Mouse (Mus musculus) cerebellum, adult (tissue): Measurements from ENCODE around the gene Pgrmc1.
"Not testable (repeated sequence)": the region's sequence is repeated elsewhere in the genome, so short reads cannot be mapped to it uniquely, and the experiment has no call there.

Experiments used
- ATAC-seq: cut with Nextera tagmentation; 2 replicates; pipeline ENCODE4 v1.9.2; 2017; ENCODE audit warnings: mild to moderate bottlenecking, moderate library complexity, mixed read lengths; ENCODE audit not compliant: insufficient number of reproducible peaks, low FRiP score, low TSS enrichment

The Pgrmc1 gene

GRCm38 (mm10) chrX:36597707-36598389 is at the start of gene Pgrmc1:
TSS of gene Pgrmc1 (plus strand) at chrX:36598206.
- peak; percentile 91 for ATAC-seq

- no peak for ATAC-seq
Observed at GRCm38 (mm10) chrX:36548798-36549197, 49.2 kb upstream of the Pgrmc1 start.

- ATAC-seq = no peak
Observed at GRCm38 (mm10) chrX:36550906-36551305, 47.1 kb upstream of the Pgrmc1 start.

- no peak for ATAC-seq
Observed at GRCm38 (mm10) chrX:36551351-36551750, 46.7 kb upstream of the Pgrmc1 start.

- ATAC-seq = no peak
Observed at GRCm38 (mm10) chrX:36552055-36552587, 45.9 kb upstream of the Pgrmc1 start.

- ATAC-seq = no peak
Observed at GRCm38 (mm10) chrX:36552715-36553114, 45.3 kb upstream of the Pgrmc1 start.

GRCm38 (mm10) chrX:36555196-36555595 is 42.8 kb upstream of the Pgrmc1 start:
- not testable (repeated sequence) for ATAC-seq

GRCm38 (mm10) chrX:36560170-36560569 is 37.8 kb upstream of the Pgrmc1 start:
- no peak for ATAC-seq

- ATAC-seq = no peak
Observed at GRCm38 (mm10) chrX:36561650-36562049, 36.4 kb upstream of the Pgrmc1 start.

GRCm38 (mm10) chrX:36562079-36562478 is 35.9 kb upstream of the Pgrmc1 start:
- no peak for ATAC-seq

- ATAC-seq = no peak
Observed at GRCm38 (mm10) chrX:36586629-36587303, 11.2 kb upstream of the Pgrmc1 start.

GRCm38 (mm10) chrX:36587304-36588209 is 10.4 kb upstream of the Pgrmc1 start:
- no peak for ATAC-seq

- no peak for ATAC-seq
Observed at GRCm38 (mm10) chrX:36590266-36590665, 7.7 kb upstream of the Pgrmc1 start.

GRCm38 (mm10) chrX:36591120-36591519 is 6.9 kb upstream of the Pgrmc1 start:
- ATAC-seq = no peak

- ATAC-seq = no peak
Observed at GRCm38 (mm10) chrX:36591539-36591938, 6.5 kb upstream of the Pgrmc1 start.

GRCm38 (mm10) chrX:36595247-36595646 is 2.8 kb upstream of the Pgrmc1 start:
- ATAC-seq = no peak

- ATAC-seq = not testable (repeated sequence)
Observed at GRCm38 (mm10) chrX:36596483-36597120, 1.4 kb upstream of the Pgrmc1 start.

- peak; percentile 43; the same call in 1 of the 2 replicates for ATAC-seq
Observed at GRCm38 (mm10) chrX:36598390-36598810, 394 bp downstream of the Pgrmc1 start.

- ATAC-seq = 0 out of 2 replicates have a peak, but pooled peaks have one; percentile 19
Observed at GRCm38 (mm10) chrX:36598861-36599344, 897 bp downstream of the Pgrmc1 start.

GRCm38 (mm10) chrX:36599656-36600055 is 1.6 kb downstream of the Pgrmc1 start:
- no peak for ATAC-seq
